Mouse (Mus musculus) heart, adult 2 months (tissue): Measurements from ENCODE around the gene Olfr648. TPM values are rescaled to one million over a fixed set of nuclear protein-coding genes. Genes with fewer than 3 reads are reported as not detected.

Experiments
- DNase-seq, 2 experiments: peaks; one replicate each; pipeline ENCODE4 v3.0.0; 2021
- H3K27ac ChIP-seq: fragments of 200-600 bp; 2 replicates; pipeline ENCODE4 v1.8.1; 2022
- H3K27me3 ChIP-seq: fragments of 200-500 bp; 2 replicates; pipeline ENCODE4 v1.6.1; 2012; ENCODE audit warnings: mild to moderate bottlenecking, low read length, inconsistent platforms, mixed read lengths; ENCODE audit not compliant: control insufficient read depth, insufficient read depth
- H3K36me3 ChIP-seq: fragments of 200-500 bp; 2 replicates; pipeline ENCODE4 v1.6.1; 2012; ENCODE audit warnings: low read length, inconsistent platforms; ENCODE audit not compliant: control insufficient read depth, insufficient read depth
- H3K4me1 ChIP-seq: fragments of 200-500 bp; 2 replicates; pipeline ENCODE4 v1.6.1; 2011; ENCODE audit warnings: low read length; ENCODE audit not compliant: control insufficient read depth, insufficient read depth
- H3K4me3 ChIP-seq: fragments of 200-600 bp; 2 replicates; pipeline ENCODE4 v1.8.1; 2022
- H3K79me2 ChIP-seq: fragments of 200-500 bp; replicated peaks from 2 replicates; pipeline ENCODE4 v1.6.1; 2012; ENCODE audit warnings: mild to moderate bottlenecking, inconsistent platforms, low read length, moderate library complexity, mixed read lengths; ENCODE audit not compliant: control insufficient read depth, insufficient read depth
- H3K9ac ChIP-seq: fragments of 200-500 bp; 2 replicates; pipeline ENCODE4 v1.6.1; 2012; ENCODE audit warnings: low read depth, mild to moderate bottlenecking, control low read depth, inconsistent platforms, low read length, mixed read lengths
- CTCF ChIP-seq: fragments of 200-600 bp; IDR thresholded peaks from 2 replicates; pipeline ENCODE4 v1.8.1; 2022; ENCODE audit warnings: antibody characterized with exemption, mild to moderate bottlenecking, moderate library complexity
- EP300 ChIP-seq: fragments of 200-500 bp; IDR thresholded peaks from 2 replicates; pipeline ENCODE4 v1.6.1; 2011; ENCODE audit warnings: low read depth, low read length, control low read depth; ENCODE audit not compliant: insufficient read depth
- POLR2A ChIP-seq: fragments of 200-500 bp; IDR thresholded peaks from 2 replicates; pipeline ENCODE4 v1.6.1; 2011; ENCODE audit warnings: mild to moderate bottlenecking, low read depth, low read length, control low read depth; ENCODE audit not compliant: insufficient read depth
- WGBS: fragments of 180-500 bp; shearing (Covaris S2); methylation state at CpG from one replicate; pipeline ENCODE4 v1.1.7; 2018; 5-methylcytosine and 5-hydroxymethylcytosine counted together
- intact Hi-C: fragments of 180-260 bp; cut with DNase I; formaldehyde crosslinking; loops from one replicate; pipeline ENCODE4 v1.15.1; 2025
- polyA plus RNA-seq: library from polyadenylated mRNA; depleted of rRNA; stranded (reverse); fragments of >200 nt; gene quantifications from 2 replicates; pipeline ENCODE4 v1.2.3, GENCODE M21; 2012
- total RNA-seq, 2 experiments: library from RNA; stranded (reverse); gene quantifications; 2 replicates each; pipeline ENCODE4 v1.2.3; 2021

Olfr648 gene
- total and polyA plus RNA-seq, 3 experiments, result not detected

DNA sequence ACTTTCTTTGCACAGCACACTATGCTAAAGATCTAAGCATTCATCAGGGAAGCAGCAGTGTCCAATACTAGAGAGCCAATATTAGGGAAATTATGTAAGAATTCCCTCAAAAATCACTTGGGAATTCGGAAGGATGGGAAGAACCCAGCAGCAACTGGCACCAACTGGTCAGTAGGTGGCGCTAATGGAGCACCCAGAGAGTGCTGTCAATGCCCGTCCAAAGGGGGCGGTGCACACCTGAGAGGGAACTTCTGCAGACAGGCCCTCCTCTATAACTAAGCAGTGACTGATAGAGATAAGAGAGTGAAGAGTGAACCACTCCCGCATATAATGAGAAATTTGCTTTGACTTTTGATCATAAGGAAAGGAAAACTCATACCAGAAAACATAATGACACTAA is 16.6 kb upstream of the Olfr648 start:
- intact Hi-C loops, result loop anchor here (1.0 to 10.0 kb wide), 3 partner anchors 31 to 245 kb away; no protein-coding TSS in a partner anchor
- WGBS, result 4% methylated on average over 5 of the region's 5 CpGs
- H3K4me3 ChIP-seq, result no peak overlapping the region

DNA sequence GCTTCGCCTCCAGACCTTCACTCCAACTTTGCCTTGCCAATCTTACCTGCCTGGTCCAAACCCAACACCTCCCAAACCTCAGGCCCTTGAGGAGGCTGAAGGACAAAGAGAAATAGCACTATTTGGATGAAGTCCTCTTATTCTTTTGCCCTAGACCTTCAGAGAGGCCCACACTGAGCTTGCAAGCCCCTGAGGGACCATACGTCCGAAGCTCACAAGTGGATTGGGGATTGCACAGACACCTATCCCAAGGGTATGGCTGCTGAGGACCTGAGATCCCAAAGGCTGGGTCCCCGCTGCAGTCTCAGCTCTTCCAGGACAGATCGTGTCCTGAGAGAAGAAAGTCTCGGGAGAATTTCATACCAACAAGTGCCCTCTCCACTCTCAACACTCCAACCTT is 12.7 kb upstream of the Olfr648 start, which contains the start of gene Olfr649:
Gene Olfr649, minus strand, starts transcription at position 101 of the 400 bp plus-strand sequence.
- Histone ChIP-seq H3K4me3 (no peak within 1 kb of the TSS), H3K36me3 (no peaks in the 10 kb centered on the region), H3K79me2 (no peaks in the 10 kb centered on the region), H3K27ac (no peak within 1 kb of the TSS), H3K9ac (no peak within 1 kb of the TSS), H3K27me3 (no peaks in the 10 kb centered on the region), H3K4me1 (no peaks in the 10 kb centered on the region)
- TF ChIP-seq POLR2A (no peak), CTCF (no peak), EP300 (no peak)
- no peak for DNase-seq
- WGBS, result 74% methylated on average over 6 of the region's 6 CpGs
- intact Hi-C loops, result no loop called here

More for the DNA sequence above, 16.6 kb upstream of the Olfr648 start:
- TF ChIP-seq POLR2A (no peak), EP300 (peak; percentile 82)
- no peaks in the 10 kb centered on the region for H3K27me3 ChIP-seq
- H3K4me1 ChIP-seq, result no peaks in the 10 kb centered on the region
- H3K9ac ChIP-seq, result no peak overlapping the region
- no peak overlapping the region for H3K27ac ChIP-seq
- no peaks in the 10 kb centered on the region for H3K36me3 ChIP-seq
- DNase-seq, result peak; percentile 67
- no peaks in the 10 kb centered on the region for H3K79me2 ChIP-seq

DNA sequence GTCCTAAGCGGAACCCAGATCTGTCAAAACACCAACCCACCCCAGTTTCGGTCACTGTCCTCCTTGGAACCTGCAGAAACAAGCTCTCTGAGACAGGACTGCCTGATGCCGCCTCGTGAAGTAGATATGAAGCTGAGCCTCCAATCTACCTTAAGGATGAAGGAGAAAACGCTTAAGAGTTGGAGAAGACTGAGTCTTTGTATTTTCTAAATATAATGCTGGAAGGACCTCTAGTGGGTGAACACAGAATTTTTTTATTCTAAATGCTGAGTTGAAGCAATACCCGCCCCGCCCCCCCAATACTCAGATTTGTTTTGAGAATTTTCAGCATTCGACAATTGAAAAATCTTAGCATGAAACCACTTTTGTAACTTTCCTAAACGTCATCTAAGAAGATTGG is 8.1 kb upstream of the Olfr648 start:
- no peak for TF ChIP-seq CTCF
- no peak for TF ChIP-seq EP300
- WGBS, result 52% methylated on average over 9 of the region's 9 CpGs
- H3K36me3 ChIP-seq, result no peaks in the 10 kb centered on the region
- H3K27ac ChIP-seq, result no peak overlapping the region
- intact Hi-C loops, result no loop called here
- no peak overlapping the region for H3K9ac ChIP-seq
- no peaks in the 10 kb centered on the region for H3K79me2 ChIP-seq
- no peak for DNase-seq
- H3K27me3 ChIP-seq, result no peaks in the 10 kb centered on the region
- H3K4me1 ChIP-seq, result no peaks in the 10 kb centered on the region
- no peak overlapping the region for H3K4me3 ChIP-seq

DNA sequence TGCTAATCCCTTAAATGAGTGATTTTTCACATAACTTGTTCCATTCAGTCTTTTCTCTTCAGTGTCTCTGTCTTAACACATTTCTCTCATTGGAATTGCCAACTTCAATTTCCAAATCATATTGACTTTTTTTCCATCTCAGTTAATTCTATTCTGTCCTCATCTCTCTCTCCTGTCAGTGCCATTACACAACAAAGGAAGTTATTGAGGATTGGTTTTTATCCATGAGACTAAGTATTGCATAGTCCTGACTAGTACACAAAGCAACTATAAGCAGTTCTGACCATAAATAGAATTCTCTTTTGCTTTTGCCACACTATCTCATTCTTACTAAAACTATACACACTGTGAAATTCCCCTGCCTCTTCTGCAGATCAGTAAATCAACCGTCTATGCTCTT is 4.1 kb downstream of the Olfr648 start:
- Histone ChIP-seq H3K27me3 (no peaks in the 10 kb centered on the region), H3K27ac (no peak overlapping the region), H3K36me3 (no peaks in the 10 kb centered on the region), H3K79me2 (no peaks in the 10 kb centered on the region), H3K4me3 (no peak overlapping the region), H3K9ac (no peak overlapping the region), H3K4me1 (no peaks in the 10 kb centered on the region)
- intact Hi-C loops, result no loop called here
- 67% methylated on average over 1 of the region's 1 CpGs for WGBS
- TF ChIP-seq POLR2A (no peak), CTCF (no peak), EP300 (no peak)
- no peak for DNase-seq

DNA sequence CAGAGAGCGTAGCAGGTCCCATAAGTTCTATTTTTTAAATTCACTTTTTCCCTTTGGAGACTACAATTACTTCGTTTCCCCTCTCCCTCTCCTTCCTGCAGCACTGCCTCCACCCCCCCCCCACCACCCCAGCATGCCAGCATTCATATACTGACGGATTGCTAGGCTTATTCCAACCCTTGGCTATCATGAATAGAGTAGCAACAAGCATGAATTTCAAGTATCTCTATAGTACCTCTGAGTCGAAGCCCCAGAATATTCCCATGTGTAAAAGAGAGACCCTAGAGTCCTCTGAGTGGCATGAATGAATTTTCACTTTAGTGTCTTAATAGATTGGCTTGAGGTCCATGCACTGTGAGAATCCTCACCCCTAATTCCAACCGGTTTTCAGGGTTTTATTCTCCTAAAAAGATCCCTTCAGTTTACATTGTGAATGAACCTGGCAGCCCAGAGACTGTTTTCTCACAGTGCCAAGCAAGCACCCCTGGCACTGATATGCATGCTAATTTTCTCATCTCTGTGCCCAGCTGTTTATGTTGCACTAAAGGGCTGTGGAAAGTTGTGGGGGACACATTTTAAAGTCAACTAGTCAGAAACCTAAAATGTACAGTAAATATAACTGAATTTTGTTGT is 4.7 kb downstream of the Olfr648 start:
- Histone ChIP-seq H3K4me3 (no peak overlapping the region), H3K27me3 (no peaks in the 10 kb centered on the region), H3K27ac (no peak overlapping the region), H3K9ac (no peak overlapping the region), H3K36me3 (no peaks in the 10 kb centered on the region), H3K79me2 (no peaks in the 10 kb centered on the region), H3K4me1 (no peaks in the 10 kb centered on the region)
- no peak for DNase-seq
- 58% methylated on average over 5 of the region's 5 CpGs for WGBS
- intact Hi-C loops, result no loop called here
- TF ChIP-seq POLR2A (no peak), CTCF (no peak), EP300 (no peak)

DNA sequence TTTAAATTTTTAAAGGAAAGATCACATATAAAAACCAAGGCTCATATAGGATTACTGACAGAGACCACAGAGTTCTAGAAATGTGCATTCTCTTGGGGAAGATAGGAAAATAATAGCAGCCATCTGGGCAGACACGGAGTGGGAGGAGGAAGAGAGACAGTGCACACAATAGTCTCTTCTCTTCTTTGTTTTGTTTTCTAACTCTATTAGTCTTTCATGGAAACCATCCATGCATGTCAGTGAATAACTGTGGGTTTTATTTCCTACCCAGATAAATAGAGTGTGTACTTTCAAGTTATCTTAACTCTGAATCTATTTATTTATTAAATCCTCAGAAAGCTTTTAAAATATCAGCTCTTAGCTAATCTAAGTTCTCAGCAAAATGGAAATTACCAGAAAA is 8.1 kb downstream of the Olfr648 start:
- DNase-seq, result no peak
- no peaks in the 10 kb centered on the region for H3K36me3 ChIP-seq

More for the DNA sequence above, 8.1 kb downstream of the Olfr648 start:
- Histone ChIP-seq H3K27me3 (no peaks in the 10 kb centered on the region), H3K4me3 (no peak overlapping the region), H3K9ac (no peak overlapping the region), H3K79me2 (no peaks in the 10 kb centered on the region), H3K4me1 (no peaks in the 10 kb centered on the region), H3K27ac (no peak overlapping the region)
- intact Hi-C loops, result no loop called here
- TF ChIP-seq EP300 (no peak), POLR2A (no peak), CTCF (no peak)
- 48% methylated on average over 1 of the region's 1 CpGs for WGBS
